Mouse (Mus musculus) megakaryocyte, adult 5-6 weeks (primary cell): ENCODE measurements around the gene Ankub1. TPM values are rescaled to one million over a fixed set of nuclear protein-coding genes. Genes with fewer than 3 reads are reported as not detected.

Source experiments
- ATAC-seq: 2 replicates; pipeline ENCODE4 v1.8.0; 2016; ENCODE audit warnings: mild to moderate bottlenecking, inconsistent platforms; ENCODE audit not compliant: poor library complexity, severe bottlenecking
- total RNA-seq, 2 experiments: library from RNA; stranded (forward) in 1 of 2; stranded (reverse) in 1 of 2; fragments of 153-499, 151-499 nt in 1 of 2; fragments of 221-1000, 200-1000 nt in 1 of 2; gene quantifications; 2 replicates each; pipeline versions ENCODE4 v1.2.3 to v1.2.4; 2015 to 2017

Ankub1 gene
- not detected in 2 replicates for total RNA-seq (2015)
- not detected in 2 replicates for total RNA-seq (2017)

DNA sequence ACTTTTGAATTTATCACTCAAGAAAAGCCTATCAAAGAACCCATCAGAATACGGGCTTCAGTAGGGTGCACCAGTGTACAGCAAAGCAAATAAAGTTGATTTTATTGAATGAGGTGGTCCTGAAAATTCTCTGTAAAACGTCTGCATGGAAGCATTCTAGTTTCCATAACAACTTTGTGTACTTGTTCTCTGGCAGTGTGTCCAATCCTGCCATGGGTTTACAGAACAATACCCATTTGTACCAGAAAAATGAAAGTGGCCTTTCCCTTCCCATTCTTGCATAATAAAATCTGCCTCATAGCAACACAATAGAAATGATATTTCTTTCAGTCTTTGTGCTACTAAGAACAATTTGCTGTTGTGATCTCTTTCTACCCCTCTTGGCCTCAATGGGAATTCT lies at the start of gene Ankub1:
Ankub1 (minus strand) TSS at position 81 of the 400 bp plus-strand sequence.
- no peak for ATAC-seq

DNA sequence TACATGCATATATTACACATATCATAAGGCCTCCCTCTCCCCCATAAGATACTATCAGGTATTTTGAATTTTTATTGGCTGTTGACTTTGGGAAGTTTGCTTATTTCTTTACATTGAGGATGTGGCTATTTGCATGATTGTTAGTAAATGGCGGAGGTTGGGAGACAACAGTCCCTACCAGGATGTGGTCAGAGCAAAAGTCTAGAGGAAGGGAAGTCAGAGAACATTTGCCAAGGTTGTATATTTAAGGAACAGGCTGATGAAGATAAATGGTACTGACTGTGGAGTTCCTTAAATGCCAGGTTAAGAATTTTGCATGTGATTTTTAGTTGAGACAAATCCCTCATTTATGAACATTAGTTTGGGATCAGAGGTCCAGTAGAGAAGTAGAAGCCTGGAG lies 47.2 kb upstream of the Ankub1 start:
- ATAC-seq: no peak

DNA sequence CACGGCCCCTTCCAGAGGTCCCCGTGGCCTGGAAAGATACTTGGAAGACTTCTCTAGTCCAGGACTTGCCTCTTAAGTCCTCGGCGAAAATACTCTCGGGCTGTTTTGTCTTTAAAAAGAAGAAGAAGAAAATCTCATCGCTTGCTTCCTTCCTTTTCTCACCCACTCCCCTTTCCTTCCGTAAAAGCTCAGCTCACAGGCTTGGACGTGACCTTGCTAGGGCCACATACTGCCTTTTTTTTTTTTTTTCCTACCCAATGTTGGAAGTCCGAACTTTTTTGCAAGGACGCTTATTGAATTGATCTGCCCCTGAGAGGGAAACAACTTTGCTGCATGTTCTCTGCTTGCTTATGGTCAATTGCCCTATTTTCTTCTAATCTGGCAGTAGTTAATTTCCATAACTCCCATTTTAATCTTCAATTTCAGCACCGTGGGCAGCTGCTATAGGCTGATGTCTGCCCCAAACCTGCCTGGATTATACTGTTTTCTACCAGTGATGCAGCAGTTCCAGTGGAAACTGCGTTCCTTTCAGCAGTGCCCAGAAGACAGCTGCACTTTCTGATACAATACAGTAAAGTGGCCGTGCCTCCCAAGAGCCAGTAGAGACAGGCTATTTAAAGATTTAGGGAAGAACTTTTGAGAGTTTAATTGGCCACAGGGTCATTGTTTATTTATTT lies 44.0 kb upstream of the Ankub1 start:
- peak; percentile 34 for ATAC-seq

DNA sequence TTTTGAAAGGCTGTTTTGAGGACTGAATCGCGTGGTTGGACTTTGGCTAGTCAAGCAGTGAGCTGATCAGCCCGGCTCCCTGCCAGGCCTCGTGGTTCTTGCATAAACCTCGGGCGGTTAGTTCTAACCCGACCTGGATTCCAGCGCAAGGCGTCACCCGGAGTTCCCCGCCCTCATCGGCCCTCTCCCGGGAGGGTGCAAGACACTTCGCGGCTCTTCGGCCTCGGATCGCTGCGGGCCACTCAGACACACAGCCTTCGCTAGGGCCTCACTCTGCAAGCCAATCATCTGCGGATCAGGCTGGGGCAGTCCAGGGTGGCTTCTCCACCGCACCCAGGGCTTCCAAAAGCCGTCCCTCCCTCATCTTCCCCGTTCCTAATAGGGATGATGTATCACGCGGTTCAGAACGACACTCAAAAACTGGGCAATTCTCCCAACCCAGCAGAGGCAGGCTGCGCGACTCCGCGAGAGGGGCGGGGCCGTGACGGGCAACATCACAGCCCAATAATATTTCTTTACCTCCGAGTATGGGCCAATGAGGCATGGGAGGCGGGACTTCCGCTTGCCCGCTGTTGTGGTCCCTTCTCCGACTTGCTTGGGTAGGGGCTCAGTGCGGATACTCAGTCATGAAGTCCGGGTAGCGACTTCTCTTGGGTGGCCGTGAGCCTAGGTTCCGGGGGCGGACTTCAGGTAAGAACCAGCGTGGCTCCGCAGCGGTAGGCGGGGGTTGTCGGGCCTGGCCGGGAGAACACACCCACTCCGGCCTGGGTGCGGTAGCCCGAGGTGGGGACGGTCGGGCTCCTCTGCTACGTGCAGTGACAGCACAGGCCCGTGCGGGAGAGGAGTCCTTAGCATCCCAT lies 43.1 kb upstream of the Ankub1 start, which contains the start of gene Rnf13:
Rnf13 (plus strand) TSS at position 552 of the 860 bp plus-strand sequence.
- peak; percentile 85 for ATAC-seq

DNA sequence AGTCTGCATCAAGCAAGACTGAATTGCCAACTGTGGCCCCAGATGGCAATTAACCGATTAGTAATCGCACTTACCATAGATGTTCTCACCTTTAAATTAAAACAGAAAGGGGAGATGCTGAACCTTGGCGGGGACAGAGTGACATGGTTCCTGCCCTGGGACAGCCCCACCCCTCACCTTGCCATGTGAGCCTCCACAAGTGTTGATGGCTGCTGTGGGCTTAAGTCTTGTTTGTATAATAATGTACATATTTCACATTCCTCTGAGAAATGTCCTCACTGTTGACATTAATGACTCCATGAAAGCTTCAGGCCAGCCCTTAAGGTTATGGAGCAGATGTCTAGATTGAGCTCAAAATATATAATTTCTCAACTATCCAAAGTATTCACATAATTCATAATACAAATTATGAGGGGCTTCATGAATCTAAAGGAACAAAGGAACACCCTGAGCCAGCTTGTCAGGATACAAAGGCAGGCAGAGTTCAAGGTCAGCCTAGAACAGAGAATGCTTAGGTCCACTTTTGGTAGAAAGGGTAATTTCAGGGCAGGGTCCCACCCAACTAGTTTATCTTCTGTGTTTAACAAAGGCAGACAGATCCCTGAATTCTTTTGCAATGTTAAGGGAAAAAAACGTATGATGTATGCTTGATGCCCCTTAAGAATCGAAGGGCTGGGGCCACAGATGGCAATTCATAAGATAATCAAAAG lies 39.8 kb upstream of the Ankub1 start:
- ATAC-seq: no peak

DNA sequence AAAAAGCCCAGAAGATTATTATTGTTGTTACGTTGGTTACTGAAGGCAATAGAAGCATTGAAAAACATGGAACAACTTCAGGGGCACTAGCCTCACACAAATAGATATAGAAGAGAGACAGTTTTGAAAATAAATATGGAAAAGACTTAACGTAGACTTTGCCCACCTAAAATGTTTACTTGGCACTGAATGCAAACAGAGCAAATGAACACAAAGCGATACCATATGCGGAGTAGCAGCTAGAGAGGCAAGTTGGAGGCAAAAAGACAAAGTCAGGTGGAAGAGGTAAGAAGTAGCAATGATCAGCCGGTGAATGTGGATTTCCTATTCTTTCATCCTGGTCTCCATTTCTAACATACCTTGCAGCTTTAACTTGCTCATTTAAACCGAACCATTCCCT lies 21.6 kb upstream of the Ankub1 start:
- no peak for ATAC-seq

DNA sequence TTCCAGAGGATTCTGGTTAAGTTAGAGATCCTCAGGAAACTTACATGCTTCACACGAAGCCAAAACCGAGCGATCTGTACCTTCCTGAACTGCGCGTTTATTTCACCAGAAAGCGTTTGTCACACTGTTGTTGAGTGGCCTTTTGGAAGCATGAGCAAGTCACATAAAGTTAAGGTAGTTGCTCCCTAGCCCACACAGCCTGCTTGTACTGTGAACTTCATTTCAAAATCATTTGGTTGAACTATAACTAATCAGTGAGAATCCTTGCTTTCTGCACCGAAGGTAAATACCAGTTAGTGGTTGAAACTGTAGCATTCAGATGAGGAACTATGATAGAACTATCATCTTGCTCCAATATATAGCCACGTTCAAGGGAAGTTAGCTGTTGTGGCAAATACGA lies 4.2 kb upstream of the Ankub1 start:
- ATAC-seq: no peak

DNA sequence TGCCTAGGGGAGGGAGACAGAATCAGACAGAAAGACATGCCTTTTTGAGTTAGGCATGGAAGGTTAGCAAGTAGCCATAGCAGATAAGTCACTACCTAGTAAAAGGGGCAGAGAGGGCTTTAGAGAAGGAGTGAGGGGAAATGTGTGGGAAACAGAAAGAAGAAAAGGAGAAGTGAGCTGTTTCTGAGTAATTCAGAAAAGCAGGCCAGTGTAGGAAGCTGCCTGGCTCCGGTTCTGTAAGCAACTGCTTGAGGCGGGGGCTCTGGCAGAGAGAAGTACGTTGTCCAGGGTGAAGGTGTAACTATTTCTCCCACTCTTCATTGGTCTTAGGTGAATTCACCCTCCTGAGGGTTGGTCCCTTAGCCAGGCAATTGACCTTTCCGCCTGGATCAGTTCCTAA lies 3.6 kb upstream of the Ankub1 start:
- ATAC-seq: peak; percentile 79

DNA sequence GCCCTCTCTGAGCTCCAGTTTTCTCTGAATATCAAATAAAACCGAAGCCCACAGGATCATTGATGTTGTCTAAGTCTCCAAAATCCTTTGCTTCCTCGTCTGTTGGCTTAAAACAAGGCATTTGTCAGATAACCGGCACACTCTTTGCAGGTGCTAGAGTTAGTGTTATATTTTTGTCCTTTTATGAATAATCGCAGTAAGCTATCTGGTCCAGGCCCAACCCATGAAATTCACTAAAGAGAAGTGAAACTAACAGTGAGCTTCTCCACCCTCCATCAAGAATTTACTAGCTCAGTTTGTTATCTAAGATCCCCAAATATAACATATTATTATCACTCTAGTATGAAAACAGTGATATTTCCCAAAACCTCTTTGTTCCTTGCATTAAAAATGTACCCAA lies 827 bp downstream of the Ankub1 start:
- ATAC-seq: peak; percentile 77

DNA sequence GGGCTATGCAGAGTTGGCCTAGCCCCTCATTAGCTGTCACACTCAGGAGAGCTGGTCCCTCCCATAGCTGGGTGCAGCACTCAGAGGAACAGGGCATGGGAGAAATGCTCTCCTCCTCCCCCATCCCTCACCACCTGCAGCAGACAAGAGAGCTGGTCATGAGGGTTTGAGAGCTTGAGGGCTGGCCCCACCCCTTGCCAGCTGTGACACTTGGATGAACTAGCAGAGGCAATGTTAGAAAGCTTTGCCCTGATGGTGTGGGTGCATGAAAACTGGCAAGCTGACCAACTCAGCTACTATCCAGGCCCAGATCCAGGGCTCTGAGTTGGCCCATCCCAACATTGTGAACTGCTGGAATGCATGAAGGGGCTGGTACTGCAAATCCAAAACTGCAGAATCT lies 14.8 kb downstream of the Ankub1 start:
- ATAC-seq: no peak

DNA sequence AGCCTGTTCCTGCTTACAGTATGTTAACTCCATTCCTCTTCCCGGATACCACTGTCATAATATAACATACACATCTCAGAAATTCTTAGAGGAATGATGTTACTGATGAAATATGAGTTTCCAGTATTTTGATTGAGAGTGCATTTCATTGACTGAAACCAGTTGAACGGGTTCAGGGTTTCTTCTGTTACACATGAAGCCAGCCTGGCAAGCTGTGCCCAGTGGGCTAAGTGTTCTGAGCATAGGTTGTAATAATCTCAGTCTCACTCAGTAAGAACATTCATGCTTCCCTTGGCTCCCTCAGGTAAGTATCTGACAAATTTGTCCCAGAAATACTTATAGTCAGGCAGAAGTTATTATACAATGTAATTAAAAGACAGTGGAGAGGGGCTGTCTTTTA lies 18.5 kb downstream of the Ankub1 start:
- no peak for ATAC-seq

DNA sequence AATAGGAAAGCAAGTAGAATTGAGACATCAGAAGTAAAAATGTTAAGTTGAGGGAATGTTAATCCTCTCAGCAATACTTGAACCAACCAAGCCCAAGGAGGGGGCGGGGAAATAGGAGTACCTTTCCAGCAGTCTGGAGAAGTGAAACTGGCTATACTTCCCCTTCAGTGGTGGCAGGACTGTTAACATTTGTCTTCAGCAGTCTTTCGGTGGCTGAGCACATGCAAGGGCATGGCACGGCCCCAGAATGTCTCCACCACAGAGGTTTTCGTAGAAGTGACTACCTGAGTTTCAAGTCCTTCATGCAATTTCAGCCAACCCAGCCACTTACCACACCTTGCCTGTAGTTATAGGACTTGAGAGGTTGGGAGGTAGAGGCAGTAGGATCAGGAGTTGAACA lies 19.0 kb downstream of the Ankub1 start:
- ATAC-seq: peak; percentile 99

DNA sequence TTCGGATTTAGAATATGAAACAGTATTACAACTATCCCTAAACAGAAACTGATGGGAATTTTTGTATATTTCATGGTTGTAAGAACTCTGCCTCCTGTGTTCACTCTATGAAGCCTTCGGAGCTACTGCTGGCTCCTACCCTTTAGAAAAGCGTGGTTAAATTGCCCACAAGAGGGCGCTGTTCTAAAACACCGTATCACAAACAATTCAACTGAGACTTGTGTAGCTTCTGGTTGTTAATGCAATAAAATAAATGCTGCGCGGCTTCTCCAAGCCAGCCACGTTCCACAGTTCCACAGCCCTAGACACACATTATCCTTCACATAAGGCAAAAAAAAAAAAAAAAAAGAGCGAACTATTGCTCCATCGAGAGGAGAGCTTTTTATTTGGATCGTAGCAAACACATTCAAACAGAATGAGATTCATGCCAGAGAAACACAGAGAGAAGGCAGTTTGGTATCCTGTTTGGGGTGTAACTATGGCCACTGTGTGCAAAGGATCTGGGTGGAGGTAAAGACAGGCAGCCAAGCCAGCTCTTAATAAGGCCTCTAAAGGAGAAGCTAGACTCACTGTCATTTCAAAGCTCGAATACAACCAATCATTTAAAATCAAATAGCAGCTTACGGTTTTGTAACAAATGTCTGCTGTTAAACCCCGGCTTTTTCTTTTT lies 25.4 kb downstream of the Ankub1 start:
- ATAC-seq: peak; percentile 84

DNA sequence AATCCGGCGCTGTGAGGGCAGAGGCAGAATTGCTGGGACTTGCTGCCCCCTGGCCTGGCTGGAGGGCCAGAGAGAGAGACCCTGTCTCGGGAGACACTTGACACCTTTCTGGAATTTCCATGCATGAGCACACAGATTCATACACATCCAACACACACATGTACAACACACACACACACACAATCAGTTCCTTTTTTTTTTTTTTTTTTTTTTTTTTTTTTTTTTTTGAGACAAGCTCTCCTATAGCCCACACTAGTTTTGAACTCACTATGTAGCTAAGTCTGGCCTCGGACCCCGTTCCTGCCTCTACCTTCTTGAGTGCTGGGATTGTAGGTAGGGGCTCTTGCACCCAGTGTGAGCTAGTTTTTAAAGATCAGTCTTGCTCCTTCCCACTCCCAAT lies 26.7 kb downstream of the Ankub1 start:
- ATAC-seq: no peak

DNA sequence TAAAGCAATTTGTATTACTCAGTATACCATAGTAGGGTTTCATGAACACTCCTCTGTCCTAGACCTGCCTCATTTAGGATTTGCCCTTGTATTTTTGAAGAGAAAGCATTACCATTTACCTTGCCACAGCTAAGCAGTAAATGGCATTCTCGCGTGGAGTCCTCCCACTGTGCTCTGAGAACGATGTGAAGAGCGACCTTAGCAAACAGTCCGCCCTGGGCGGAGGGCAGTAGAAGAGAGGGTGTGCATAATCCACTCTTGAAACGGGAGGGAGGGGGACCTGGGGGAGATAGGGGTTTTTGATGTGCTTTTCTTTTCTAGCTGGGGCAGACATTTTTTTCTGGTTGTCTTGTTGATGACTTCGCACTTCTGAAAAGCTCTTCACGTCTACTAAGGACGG lies 27.9 kb downstream of the Ankub1 start:
- ATAC-seq: no peak

DNA sequence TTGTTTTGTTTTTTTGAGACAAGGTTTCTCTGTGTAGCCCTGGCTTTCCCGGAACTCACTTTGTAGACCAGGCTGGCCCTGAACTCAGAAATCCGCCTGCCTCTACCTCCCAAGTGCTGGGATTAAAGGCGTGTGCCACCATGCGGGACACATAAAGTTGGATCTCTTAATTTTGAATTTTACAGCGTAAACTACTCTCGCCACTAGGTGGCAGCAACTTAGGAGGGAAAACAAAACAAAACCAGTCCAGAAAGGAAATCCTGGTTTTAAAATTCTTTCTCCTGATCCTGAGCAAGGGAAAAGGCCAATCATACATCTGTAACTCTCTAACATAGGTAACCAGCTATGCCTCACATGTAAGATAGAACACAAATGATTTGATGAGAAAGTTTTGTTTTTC lies 28.9 kb downstream of the Ankub1 start:
- 0 out of 2 replicates have a peak, but pooled peaks have one; percentile 62 for ATAC-seq

DNA sequence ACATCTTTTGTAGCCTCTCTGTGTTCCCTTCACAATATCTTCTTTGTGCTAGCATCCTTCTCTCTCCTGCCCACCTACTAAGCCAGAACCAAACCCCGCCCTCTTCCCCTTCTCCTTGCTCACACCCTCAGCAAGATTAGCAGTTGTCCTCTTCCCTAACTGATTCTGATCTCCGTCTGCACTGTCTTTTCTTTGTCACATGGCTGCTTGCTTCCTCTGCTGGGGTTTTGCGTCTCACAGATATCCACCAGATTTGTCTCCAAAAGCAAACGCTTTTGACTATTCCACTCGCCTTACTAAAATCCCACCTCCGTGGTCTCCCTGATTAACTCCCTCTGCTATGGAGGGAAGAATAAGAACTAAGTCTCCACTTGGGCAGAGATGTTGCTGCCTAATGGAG lies 34.0 kb downstream of the Ankub1 start:
- ATAC-seq: no peak

DNA sequence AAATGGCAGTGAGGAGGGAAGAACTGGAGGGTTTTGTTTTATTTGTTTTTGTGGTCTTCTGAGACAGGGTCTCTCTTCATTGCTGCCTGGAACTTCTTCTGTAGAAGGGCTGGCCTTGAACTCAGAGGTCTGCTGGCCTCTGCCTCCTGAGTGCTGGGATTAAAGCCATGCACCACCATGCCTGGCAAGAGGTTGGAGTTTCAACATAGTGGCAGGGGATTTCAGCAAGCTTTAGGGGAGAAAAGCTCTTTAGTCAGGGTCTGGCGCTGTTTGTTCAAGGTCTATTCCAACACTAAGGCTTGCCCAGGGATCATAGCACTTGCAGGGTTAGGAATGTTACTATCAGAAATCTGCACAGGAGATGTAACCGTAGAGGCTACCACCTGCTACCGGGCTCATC lies 39.0 kb downstream of the Ankub1 start:
- ATAC-seq: no peak

DNA sequence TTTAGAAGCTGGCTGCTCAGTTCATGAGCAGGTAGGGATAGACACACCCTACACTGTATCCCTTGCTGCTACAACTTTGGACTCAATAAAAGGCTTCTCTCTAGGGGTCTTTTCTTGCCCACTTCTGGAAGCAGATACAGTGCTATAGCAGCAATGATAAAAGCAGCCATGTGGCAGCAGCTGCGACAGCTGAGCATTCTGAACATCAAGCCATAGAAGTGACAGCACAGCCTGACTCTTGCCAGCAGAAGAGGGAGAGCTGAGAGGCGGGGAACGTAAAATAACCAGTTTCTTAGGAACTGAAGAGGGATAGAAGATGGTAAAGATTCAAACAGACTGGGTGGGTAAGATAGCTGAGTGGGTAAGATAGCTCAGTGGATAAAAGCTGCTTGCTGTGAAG lies 40.1 kb downstream of the Ankub1 start:
- ATAC-seq: no peak

DNA sequence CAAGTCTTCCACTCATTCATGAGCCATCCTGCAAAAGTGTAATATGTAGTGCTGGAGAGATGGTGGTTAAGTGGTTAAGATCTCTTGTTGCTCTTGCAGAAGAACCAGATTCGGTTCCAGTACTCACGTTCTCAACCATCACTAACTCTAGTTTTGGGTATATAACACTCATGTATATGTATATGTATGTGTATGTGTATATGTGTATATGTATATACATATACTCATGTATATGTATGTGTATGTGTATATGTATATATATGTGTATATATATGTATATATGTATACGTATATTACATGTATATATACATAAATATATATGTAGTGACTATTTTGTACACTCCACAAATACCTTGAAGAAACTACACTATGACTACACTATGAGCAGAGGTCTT lies 40.7 kb downstream of the Ankub1 start:
- ATAC-seq: no peak
